Mouse (Mus musculus) intestine, embryonic 14.5 days (tissue): ENCODE results near the gene Vav1. TPM values are rescaled to one million over a fixed set of nuclear protein-coding genes. Genes with fewer than 3 reads are reported as not detected.

Source experiments
- ATAC-seq: fragments of 200-750 bp; cut with Nextera tagmentation; replicated peaks from 2 replicates; pipeline ENCODE4 v1.8.0; 2017; ENCODE audit warnings: low read depth, moderate number of reproducible peaks, moderate TSS enrichment, moderate library complexity; ENCODE audit not compliant: low FRiP score, low TSS enrichment
- DNase-seq: peaks from one replicate; pipeline ENCODE4 v3.0.0-alpha.2; 2018; ENCODE audit warnings: low spot score
- H3K27ac ChIP-seq: fragments of 300-500 bp; sonication (generic); 2 replicates; pipeline ENCODE4 v1.5.1; 2014; ENCODE audit warnings: low read depth, mild to moderate bottlenecking, control low read depth
- H3K27me3 ChIP-seq: fragments of 300-500 bp; sonication (generic); replicated peaks from 2 replicates; pipeline ENCODE4 v1.6.1; 2014; ENCODE audit warnings: low read length, control low read depth; ENCODE audit not compliant: control insufficient read depth, insufficient read depth
- H3K36me3 ChIP-seq: fragments of 300-500 bp; sonication (generic); 2 replicates; pipeline ENCODE4 v1.6.1; 2014; ENCODE audit warnings: low read length, control low read depth; ENCODE audit not compliant: control insufficient read depth, insufficient read depth
- H3K4me1 ChIP-seq: fragments of 300-500 bp; sonication (generic); replicated peaks from 2 replicates; pipeline ENCODE4 v1.6.1; 2014; ENCODE audit warnings: low read length, control low read depth, mixed read lengths; ENCODE audit not compliant: control insufficient read depth, insufficient read depth
- H3K4me2 ChIP-seq: fragments of 300-500 bp; sonication (generic); 2 replicates; pipeline ENCODE4 v1.6.1; 2014; ENCODE audit warnings: low read length
- H3K4me3 ChIP-seq: fragments of 300-500 bp; sonication (generic); 2 replicates; pipeline ENCODE4 v1.5.1; 2014; ENCODE audit warnings: low read depth, low read length, control low read depth, mixed read lengths
- H3K9ac ChIP-seq: fragments of 300-500 bp; sonication (generic); 2 replicates; pipeline ENCODE4 v1.6.1; 2014; ENCODE audit warnings: mild to moderate bottlenecking, low read length
- H3K9me3 ChIP-seq: fragments of 300-500 bp; sonication (generic); 2 replicates; pipeline ENCODE4 v1.6.1; 2016; ENCODE audit warnings: low read length, control low read depth; ENCODE audit not compliant: control insufficient read depth
- WGBS: fragments of 180-500 bp; shearing (Covaris S2); extraction: QIAGEN DNeasy Blood & Tissue Kit; methylation state at CpG from one replicate; pipeline ENCODE4 v1.1.7; 2014; 5-methylcytosine and 5-hydroxymethylcytosine counted together
- polyA plus RNA-seq: library from polyadenylated mRNA; unstranded; fragments of >200 nt; fragmentation: Nextera tagmentation; extraction: Ambion mirVana; gene quantifications from 2 replicates; pipeline ENCODE4 v1.2.1, GENCODE M21; 2014

Gene Vav1
- polyA plus RNA-seq, 1 experiment from 2014 or later = 2.1 TPM

GRCm38 (mm10) chr17:57249186-57250181 is 29.4 kb upstream of the Vav1 start, which contains the start of gene Trip10:
Gene Trip10, plus strand, starts transcription at chr17:57249455.
- Histone ChIP-seq H3K4me1 (peaks cover 5% of the 10 kb centered on the region; the same call in 1 of the 2 replicates), H3K9ac (peak within 1 kb of the TSS; percentile 76), H3K36me3 (peaks cover 21% of the 10 kb centered on the region), H3K9me3 (no peaks in the 10 kb centered on the region), H3K27me3 (no peaks in the 10 kb centered on the region), H3K4me2 (peak within 1 kb of the TSS; percentile 92), H3K4me3 (peak within 1 kb of the TSS; percentile 81), H3K27ac (peak within 1 kb of the TSS; percentile 80)
- DNase-seq (peak; percentile 100), ATAC-seq (peak; percentile 57)
- under 1% methylated on average over 44 of the region's 52 CpGs for WGBS

- no peak for ATAC-seq
- DNase-seq = peak; percentile 68
- Histone ChIP-seq H3K9me3 (no peaks in the 10 kb centered on the region), H3K27me3 (no peaks in the 10 kb centered on the region), H3K36me3 (peaks cover 27% of the 10 kb centered on the region), H3K4me3 (peak overlapping the region; percentile 81), H3K27ac (peak overlapping the region; percentile 79; the same call in 1 of the 2 replicates), H3K4me1 (peaks cover 5% of the 10 kb centered on the region; the same call in 1 of the 2 replicates), H3K4me2 (peak overlapping the region; percentile 92), H3K9ac (peak overlapping the region; percentile 76)
- 2% methylated on average over 33 of the region's 33 CpGs for WGBS
These were observed 28.3 kb upstream of the Vav1 start for GRCm38 (mm10) chr17:57250461-57251160.

GRCm38 (mm10) chr17:57251431-57251830 is 27.5 kb upstream of the Vav1 start:
- no peak overlapping the region for H3K9ac ChIP-seq
- H3K9me3 ChIP-seq = no peaks in the 10 kb centered on the region
- ATAC-seq (no peak), DNase-seq (no peak)
- H3K36me3 ChIP-seq = peaks cover 35% of the 10 kb centered on the region
- H3K27me3 ChIP-seq = no peaks in the 10 kb centered on the region
- no peak overlapping the region for H3K27ac ChIP-seq
- H3K4me2 ChIP-seq = no peak overlapping the region
- peaks cover 5% of the 10 kb centered on the region; the same call in 1 of the 2 replicates for H3K4me1 ChIP-seq
- H3K4me3 ChIP-seq = no peak overlapping the region
- 99% methylated on average over 3 of the region's 3 CpGs for whole genome bisulfite sequencing

- H3K4me2 ChIP-seq = no peak overlapping the region
- no peaks in the 10 kb centered on the region for H3K9me3 ChIP-seq
- H3K9ac ChIP-seq = no peak overlapping the region
- peaks cover 5% of the 10 kb centered on the region; the same call in 1 of the 2 replicates for H3K4me1 ChIP-seq
- no peak for DNase-seq
- no peak overlapping the region for H3K27ac ChIP-seq
- H3K36me3 ChIP-seq = peaks cover 53% of the 10 kb centered on the region
- no peaks in the 10 kb centered on the region for H3K27me3 ChIP-seq
- no peak for ATAC-seq
- H3K4me3 ChIP-seq = no peak overlapping the region
- 56% methylated on average over 6 of the region's 6 CpGs for WGBS
These were observed 25.6 kb upstream of the Vav1 start for GRCm38 (mm10) chr17:57253306-57253705.

GRCm38 (mm10) chr17:57255354-57255753 is 23.5 kb upstream of the Vav1 start:
- H3K4me2 ChIP-seq = no peak overlapping the region
- no peak overlapping the region for H3K9ac ChIP-seq
- H3K36me3 ChIP-seq = peaks cover 72% of the 10 kb centered on the region
- no peaks in the 10 kb centered on the region for H3K27me3 ChIP-seq
- no peak for DNase-seq
- no peak overlapping the region for H3K4me3 ChIP-seq
- H3K9me3 ChIP-seq = no peaks in the 10 kb centered on the region
- no peak overlapping the region for H3K27ac ChIP-seq
- H3K4me1 ChIP-seq = no peaks in the 10 kb centered on the region; the same call in 1 of the 2 replicates
- whole genome bisulfite sequencing = 94% methylated on average over 14 of the region's 14 CpGs
- no peak for ATAC-seq

- Histone ChIP-seq H3K9ac (no peak overlapping the region), H3K36me3 (peaks cover 88% of the 10 kb centered on the region), H3K4me2 (no peak overlapping the region), H3K27ac (no peak overlapping the region), H3K4me1 (no peaks in the 10 kb centered on the region), H3K27me3 (no peaks in the 10 kb centered on the region), H3K9me3 (no peaks in the 10 kb centered on the region), H3K4me3 (no peak overlapping the region)
- 96% methylated on average over 22 of the region's 22 CpGs for WGBS
- no peak for DNase-seq
- no peak for ATAC-seq
These were observed 21.9 kb upstream of the Vav1 start for GRCm38 (mm10) chr17:57256921-57257485.

GRCm38 (mm10) chr17:57258191-57258590 is 20.7 kb upstream of the Vav1 start:
- H3K4me3 ChIP-seq = no peak overlapping the region
- no peaks in the 10 kb centered on the region for H3K9me3 ChIP-seq
- 89% methylated on average over 3 of the region's 3 CpGs for WGBS
- no peak overlapping the region for H3K4me2 ChIP-seq
- H3K9ac ChIP-seq = no peak overlapping the region
- no peaks in the 10 kb centered on the region for H3K27me3 ChIP-seq
- H3K27ac ChIP-seq = no peak overlapping the region
- H3K36me3 ChIP-seq = peaks cover 98% of the 10 kb centered on the region
- DNase-seq (no peak), ATAC-seq (no peak)
- H3K4me1 ChIP-seq = no peaks in the 10 kb centered on the region

- no peaks in the 10 kb centered on the region for H3K27me3 ChIP-seq
- H3K9ac ChIP-seq = no peak overlapping the region
- no peak overlapping the region for H3K27ac ChIP-seq
- H3K4me3 ChIP-seq = no peak overlapping the region
- 0 out of 2 replicates have a peak, but pooled peaks cover 3% of the 10 kb centered on the region for H3K4me1 ChIP-seq
- no peak overlapping the region for H3K4me2 ChIP-seq
- ATAC-seq (no peak), DNase-seq (no peak)
- peaks cover 89% of the 10 kb centered on the region for H3K36me3 ChIP-seq
- 88% methylated on average over 8 of the region's 8 CpGs for WGBS
- H3K9me3 ChIP-seq = no peaks in the 10 kb centered on the region
These were observed 19.2 kb upstream of the Vav1 start for GRCm38 (mm10) chr17:57259742-57260141.
